Mouse (Mus musculus): Measurements from ENCODE around the gene Il1rn.
A peak's percentile ranks its signal among the peaks of the same experiment; 100 is the strongest.

Il1rn gene

DNA sequence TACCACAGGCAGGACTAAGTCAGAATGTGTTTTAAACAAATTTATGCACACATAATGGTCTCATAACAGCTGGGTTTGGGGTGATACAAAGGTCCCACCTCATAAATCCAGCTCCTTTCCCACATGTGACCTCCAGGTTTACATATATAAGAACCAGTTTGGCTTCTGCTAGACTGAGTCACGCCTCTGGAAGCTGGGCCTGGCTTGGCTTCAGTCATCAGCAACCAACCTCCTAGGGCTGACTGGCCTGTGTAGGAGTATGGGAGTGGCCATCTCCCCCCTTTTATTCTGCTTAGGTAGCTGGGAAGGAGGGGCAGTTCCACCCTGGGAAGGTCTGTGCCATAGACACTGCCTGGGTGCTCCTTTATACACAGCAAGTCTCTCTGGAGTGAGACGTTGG is at the start of gene Il1rn:
Gene Il1rn (plus strand): TSS at position 309 of the 400 bp plus-strand sequence.
- DNase-seq (ENCODE audit: low spot score): peak; percentile 14

GRCm38 (mm10) chr2:24290896-24291295 is 45.8 kb upstream of the Il1rn start, which contains the start of gene Il1f10:
Gene Il1f10, plus strand, starts transcription at chr2:24291196.
- no peak for DNase-seq (ENCODE audit: low spot score)

DNA sequence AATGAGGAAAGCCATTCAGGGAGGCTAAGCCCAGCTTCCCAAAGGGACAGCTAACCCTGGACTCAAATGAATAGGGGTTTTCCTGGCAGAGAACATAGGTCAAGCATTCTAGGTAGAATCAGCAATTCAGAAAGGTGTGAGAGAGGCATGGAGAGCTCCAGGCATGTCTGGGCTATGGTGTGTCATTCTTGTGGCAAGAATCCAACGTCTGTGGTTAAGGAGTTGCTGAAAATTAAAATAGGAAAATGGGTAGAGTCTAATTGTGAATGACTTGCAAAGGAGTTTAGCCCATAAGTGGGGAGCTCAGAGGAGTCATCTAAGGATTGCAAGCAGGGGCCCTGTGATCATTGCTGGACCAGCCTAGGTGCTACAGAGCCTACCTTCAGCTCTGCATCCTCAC is 42.0 kb upstream of the Il1rn start:
- no peak for DNase-seq (ENCODE audit: low spot score)

- DNase-seq (ENCODE audit: low spot score): peak; percentile 47
Observed at GRCm38 (mm10) chr2:24296837-24297236, 39.8 kb upstream of the Il1rn start.

- no peak for DNase-seq (ENCODE audit: low spot score)
Observed at GRCm38 (mm10) chr2:24311302-24312001, 25.2 kb upstream of the Il1rn start.

- no peak for DNase-seq (ENCODE audit: low spot score)
Observed at GRCm38 (mm10) chr2:24316919-24317318, 19.7 kb upstream of the Il1rn start.

DNA sequence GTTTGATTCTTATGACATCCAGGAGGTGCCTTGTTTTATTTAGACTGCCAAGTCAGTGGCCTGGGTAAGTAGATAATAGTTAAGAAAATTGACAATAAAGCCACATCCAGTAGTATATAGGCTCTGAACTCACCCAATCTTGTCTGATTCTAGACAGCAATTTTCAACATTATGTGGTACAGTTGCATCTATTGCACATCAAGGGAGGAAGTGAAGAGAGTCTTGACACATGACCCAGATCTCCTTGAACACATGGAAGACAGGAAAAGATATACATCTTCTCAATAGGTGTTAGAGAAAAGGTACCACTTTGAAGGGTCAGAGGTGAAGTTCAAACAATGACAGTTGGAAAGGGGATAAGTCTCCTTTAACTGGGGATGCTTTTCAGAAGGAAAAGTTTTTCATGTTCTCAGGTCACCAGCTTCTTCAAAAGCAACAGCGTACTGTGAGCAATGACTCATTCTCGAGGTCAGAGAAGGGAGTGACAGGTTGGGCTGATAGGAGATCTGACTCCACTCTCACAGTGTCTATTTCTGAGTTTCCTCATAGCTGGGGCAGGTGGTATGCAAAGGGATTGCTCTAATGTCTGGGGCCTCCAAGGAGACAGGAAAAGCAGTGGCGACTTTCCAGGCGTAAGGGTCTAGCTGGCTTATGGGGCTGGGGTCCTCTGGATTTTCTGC is 18.6 kb upstream of the Il1rn start:
- DNase-seq (ENCODE audit: low spot score): no peak

GRCm38 (mm10) chr2:24335333-24335732 is 1.3 kb upstream of the Il1rn start:
- no peak for DNase-seq (ENCODE audit: low spot score)

DNA sequence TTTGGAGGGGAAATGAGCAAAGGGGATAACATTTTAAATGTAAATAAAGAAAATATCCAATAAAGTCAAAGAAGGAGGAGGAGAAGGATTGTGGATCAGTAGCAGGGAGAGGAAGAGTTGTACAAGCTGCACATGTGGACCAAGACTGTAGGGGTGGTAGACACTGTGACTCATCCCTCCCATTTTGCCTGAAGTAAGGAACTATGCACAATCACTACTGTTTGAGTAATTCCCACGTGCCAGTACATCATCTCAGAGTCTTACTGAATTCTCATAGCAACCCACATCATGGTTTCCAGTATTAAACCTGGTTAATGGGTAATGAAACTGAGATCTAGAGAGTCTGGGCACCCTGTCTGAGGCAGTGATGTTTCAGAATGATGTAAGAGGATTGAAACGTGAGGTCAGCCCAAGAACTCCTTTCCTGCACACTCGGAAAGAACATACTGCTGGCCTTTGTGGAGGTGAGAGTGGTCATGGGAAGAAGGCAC is 4.8 kb downstream of the Il1rn start:
- DNase-seq (ENCODE audit: low spot score): peak; percentile 0

DNA sequence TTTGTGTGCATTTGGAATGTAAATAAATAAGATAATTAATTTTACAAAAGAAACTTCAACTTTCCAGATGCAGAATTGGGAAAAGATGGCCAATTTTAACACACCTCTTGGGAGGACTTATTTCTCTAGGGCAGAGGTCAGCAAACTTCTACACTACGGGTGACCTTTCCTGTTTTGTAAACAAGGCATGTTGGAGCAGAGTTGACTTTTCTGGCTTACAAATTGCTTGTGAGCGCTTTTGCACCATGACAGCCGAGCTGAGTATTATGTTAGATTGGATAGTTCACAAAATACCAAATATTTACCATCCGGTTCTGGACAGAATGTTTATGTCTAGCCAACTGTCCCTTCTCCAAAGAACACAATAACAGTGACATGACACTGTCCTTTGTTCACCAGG is 8.0 kb downstream of the Il1rn start:
- peak; percentile 0 for DNase-seq (ENCODE audit: low spot score)

DNA sequence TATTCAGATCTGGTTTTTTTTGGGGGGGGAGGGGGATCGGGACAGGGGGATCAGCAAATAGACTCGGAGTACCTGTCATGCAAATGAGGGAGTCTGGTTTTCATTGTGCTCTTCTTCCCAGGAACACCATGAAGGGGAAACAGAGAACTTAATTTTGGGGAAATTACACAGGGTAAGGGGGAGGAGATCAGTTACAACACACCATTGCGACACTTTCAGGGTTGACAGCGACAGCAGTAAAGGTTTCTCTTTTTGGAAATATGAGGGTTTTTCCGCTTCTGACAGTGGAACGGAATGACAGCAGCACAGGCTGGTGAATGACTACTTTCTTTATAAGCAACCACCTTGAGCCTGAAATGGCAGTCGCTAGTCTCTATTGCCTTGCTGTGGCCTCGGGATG is 8.4 kb downstream of the Il1rn start:
- no peak for DNase-seq (ENCODE audit: low spot score)

DNA sequence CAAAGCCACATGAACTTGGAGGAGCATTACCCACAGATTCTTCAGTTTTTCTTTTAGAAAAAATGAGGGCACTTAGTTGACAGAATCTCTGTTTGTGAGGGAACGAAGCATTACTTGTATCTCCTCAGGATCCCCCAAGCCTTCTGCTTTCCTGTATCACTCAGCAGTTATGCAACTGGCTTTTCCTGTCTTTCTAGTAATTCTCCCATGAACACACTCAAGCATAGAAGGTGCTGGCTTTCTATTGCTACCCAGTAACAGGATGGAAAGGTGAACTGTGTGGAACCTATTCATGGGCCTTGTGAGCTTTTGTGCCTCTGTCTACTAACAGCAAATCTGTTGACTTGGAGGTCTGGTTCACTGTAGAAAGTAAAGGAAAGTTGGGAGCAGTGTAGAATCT is 11.3 kb downstream of the Il1rn start:
- no peak for DNase-seq (ENCODE audit: low spot score)

GRCm38 (mm10) chr2:24351159-24351558 is 14.5 kb downstream of the Il1rn start:
- no peak for DNase-seq (ENCODE audit: low spot score)

- no peak for DNase-seq (ENCODE audit: low spot score)
Observed at GRCm38 (mm10) chr2:24353042-24353441, 16.4 kb downstream of the Il1rn start.

DNA sequence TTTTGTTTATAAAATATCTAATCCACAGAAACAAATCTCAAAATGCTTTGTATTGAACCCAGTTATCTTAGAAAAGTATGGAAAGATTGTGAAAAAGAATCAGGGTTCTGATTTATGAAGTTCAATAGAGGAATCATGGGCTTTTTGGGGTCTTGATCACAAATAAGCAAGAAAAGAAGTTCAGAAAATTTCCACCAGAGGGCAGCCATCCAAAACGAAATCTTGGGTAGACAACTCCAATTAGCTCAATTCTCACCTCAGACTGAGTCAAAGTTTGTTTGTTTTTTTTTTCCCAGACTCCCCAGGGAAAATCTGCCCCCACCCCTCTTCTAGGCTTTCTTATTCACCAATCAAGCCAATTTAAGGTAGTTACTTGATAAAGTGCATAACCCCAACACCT is 21.0 kb downstream of the Il1rn start:
- DNase-seq (ENCODE audit: low spot score): no peak

GRCm38 (mm10) chr2:24359347-24359746 is 22.7 kb downstream of the Il1rn start:
- no peak for DNase-seq (ENCODE audit: low spot score)

DNA sequence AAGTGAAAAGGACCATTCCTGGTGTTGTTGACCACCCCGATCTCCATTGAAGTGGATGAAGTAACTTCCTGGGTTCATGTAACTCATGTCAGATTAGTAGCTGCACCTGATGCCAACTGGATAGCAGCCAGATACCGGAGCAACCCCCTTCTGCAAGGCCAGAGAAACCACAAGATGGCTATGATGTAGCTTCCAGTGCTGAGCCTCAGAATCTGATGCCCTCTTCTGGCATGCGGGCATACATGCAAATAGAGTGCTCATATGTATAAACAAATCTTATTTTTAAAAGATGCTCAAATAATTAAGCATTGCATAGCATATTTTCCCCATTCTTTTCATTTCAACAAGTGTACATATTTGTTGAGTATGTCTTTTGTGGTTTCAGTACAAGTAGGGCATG is 27.2 kb downstream of the Il1rn start:
- DNase-seq (ENCODE audit: low spot score): no peak

GRCm38 (mm10) chr2:24366214-24366975 is 29.7 kb downstream of the Il1rn start:
- DNase-seq (ENCODE audit: low spot score): no peak

GRCm38 (mm10) chr2:24367030-24367894 is 30.6 kb downstream of the Il1rn start, which contains the start of gene Psd4:
Gene Psd4, plus strand, starts transcription at chr2:24367580.
- peak; percentile 73 for DNase-seq (ENCODE audit: low spot score)

DNA sequence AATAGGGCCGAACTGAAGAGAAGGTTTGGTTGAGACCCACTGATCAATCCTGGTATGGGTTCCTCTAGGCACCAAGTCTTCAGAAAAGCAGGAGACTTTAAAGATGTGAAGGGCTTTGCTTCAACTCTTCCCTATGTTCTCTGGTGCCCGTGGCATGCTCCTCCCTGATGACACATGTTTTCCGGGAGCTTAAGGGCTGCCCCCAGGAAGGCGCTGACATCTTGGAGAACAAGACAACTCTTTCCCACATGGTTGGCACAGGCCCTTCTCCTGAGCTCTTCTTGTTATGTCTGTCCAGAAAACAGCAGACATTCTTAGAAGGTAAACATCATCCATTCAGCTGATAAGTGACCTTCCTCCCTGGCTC is 31.2 kb downstream of the Il1rn start:
- no peak for DNase-seq (ENCODE audit: low spot score)

DNA sequence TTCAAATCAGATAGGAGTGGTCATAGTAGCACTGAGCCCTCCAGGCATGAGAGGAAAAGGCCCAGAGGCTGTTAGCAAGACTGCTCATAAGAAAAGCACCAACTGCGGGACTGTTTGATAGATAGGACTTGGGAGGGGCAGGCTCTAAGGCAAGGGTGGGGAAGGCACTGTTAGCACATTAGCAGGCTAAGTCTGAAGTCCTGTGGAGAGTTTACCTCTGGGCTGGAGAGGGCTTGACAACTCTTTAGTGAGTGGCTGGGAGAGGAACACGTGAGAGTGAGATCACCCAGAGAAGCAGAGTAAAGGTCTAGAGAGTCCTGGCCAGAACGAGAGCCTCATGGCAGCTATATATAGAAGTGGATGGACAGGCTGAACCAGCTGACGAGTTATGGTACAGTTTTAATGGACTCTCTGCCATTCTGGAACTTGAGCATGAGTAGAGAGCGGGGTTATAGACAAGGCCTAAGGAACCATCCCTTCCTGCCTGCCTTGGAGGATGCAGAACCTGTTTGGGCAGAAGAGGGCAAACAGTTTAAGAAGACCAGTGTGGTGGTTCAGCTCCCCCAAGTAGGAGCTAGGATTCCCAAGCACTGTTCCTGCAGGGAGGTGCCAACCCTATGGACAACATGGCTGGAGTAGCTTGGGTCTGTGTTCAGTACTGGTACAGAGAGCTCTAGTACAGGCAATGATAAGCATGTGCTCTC is 42.2 kb downstream of the Il1rn start:
- DNase-seq (ENCODE audit: low spot score): no peak
